Mouse (Mus musculus): ENCODE results near the gene Rnf135.

DNA sequence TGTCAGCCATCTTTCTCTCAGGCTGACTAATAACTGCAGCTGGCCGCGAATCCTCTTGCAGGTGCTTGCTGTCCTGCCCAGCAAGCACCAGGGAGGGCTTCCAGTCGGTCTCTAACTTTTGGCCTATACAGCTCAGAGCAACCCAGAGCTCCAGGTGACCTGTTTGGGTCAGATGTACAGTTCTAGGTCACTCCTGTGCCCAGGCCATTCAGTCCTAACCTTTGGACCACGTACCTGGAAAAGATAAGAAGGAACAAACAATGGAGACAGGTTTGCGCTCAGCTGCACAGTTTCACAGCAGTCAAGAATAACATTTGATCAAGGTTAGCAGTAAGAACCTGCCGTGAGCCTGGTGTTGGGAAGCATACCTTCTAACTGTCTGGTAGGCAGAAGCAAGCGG, 24.6 kb upstream of the Rnf135 start:
- TF ChIP-seq CTCF (IDR thresholded peaks at IDR 0.05; ENCODE audit: insufficient read depth, low read length): no peak
- no peak for TF ChIP-seq POLR2A (IDR thresholded peaks at IDR 0.05; ENCODE audit: borderline replicate concordance, extremely low read depth, low read depth, low read length)
